Mouse (Mus musculus) cerebellum, adult 2 months (tissue): Measurements from ENCODE around the gene Tpcn1.

Experiments used
- CTCF ChIP-seq: fragments of 200-500 bp; IDR thresholded peaks from 2 replicates; pipeline ENCODE4 v1.5.1; 2011; ENCODE audit warnings: low read depth, mild to moderate bottlenecking, control low read depth, low read length, moderate library complexity, borderline replicate concordance; ENCODE audit not compliant: insufficient read depth
- POLR2A ChIP-seq: fragments of 200-500 bp; IDR thresholded peaks from 2 replicates; pipeline ENCODE4 v1.6.1; 2011; ENCODE audit warnings: low read length, control low read depth, borderline replicate concordance; ENCODE audit not compliant: insufficient read depth

- TF ChIP-seq CTCF: no peak
- no peak for TF ChIP-seq POLR2A
These were observed 8.4 kb downstream of the Tpcn1 start for GRCm38 (mm10) chr5:120579898-120580626.
